In the genomic region with DNA sequence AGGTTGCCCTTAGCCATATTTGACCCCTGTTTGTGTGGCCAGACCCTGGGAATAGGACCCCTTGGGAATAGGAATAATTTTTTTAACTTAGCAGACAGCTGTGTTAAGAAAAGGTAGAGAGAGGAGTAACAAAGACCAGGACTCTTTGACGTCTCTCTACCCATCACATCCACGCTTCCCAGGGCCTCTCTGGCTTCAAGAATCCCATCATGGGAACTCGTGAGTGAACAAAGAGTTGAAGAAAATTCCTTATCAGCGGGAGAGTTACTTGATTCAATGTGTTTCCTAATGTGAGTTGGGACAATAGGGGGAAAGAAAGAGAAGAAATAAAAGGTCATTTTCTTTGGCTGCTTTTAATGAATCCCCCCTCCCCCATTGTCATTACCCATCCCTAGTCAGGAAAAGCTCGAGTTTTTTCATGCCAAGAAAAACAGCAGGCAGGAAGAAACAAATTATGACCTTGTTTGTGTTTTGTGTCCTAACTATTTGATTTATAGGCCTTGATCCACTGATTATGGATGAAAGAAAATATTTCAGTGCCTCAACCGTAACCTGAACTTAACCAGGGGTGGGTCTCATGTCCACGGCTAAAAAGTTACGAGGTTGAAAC, we compare ENCODE assay signal across 14 mouse cellular contexts. TPM values are rescaled to one million over a fixed set of nuclear protein-coding genes. Genes with fewer than 3 reads are reported as not detected.
DNase-seq lines count a peak whose midpoint lies in the region; ATAC-seq and TF ChIP-seq lines count a peak whose summit lies in the region.
"Had no signal": no experiment of that assay in that cellular context is flagged by ENCODE, and none has a peak within 500 bp of the region (broad histone marks: within the 10 kb centered on the region; RNA-seq: fewer than 3 reads in every experiment).

No protein-coding gene starts in this region.

- no peaks in the 10 kb centered on the region for H3K36me3 ChIP-seq in kidney, adult 2 months (ENCODE audit: control insufficient read depth, insufficient read depth, low read length)
- H3K36me3 ChIP-seq in testis, adult 2 months (ENCODE audit: control insufficient read depth, insufficient read depth, low read length) = no peaks in the 10 kb centered on the region
- H3K36me3 ChIP-seq: forebrain, embryonic 15.5 days; liver, embryonic 15.5 days; stomach, embryonic 15.5 days had no signal

- TF ChIP-seq POLR2A in kidney, adult 2 months (IDR thresholded peaks at IDR 0.05; ENCODE audit: low read depth, low read length) = no peak
- TF ChIP-seq POLR2A in testis, adult 2 months (IDR thresholded peaks at IDR 0.05; ENCODE audit: control insufficient read depth, low read depth, low read length) = no peak

- peaks cover 50% of the 10 kb centered on the region for H3K4me1 ChIP-seq in kidney, adult 2 months (ENCODE audit: control insufficient read depth, insufficient read depth, low read length)
- peaks cover 14% of the 10 kb centered on the region for H3K4me1 ChIP-seq in testis, adult 2 months (ENCODE audit: control insufficient read depth, insufficient read depth, low read length)
- H3K4me1 ChIP-seq: forebrain, embryonic 15.5 days had no signal

- peak overlapping the region; percentile 51 for H3K27ac ChIP-seq in gastrocnemius, adult 2 months
- peak overlapping the region; percentile 98 for H3K27ac ChIP-seq in kidney, adult 2 months (ENCODE audit: insufficient read depth, low read depth, low read length)
- H3K27ac ChIP-seq in testis, adult 2 months (ENCODE audit: control insufficient read depth, insufficient read depth, low read depth, low read length) = peak overlapping the region; percentile 24; the same call in 1 of the 2 replicates
- H3K27ac ChIP-seq: forebrain, embryonic 15.5 days; liver, embryonic 15.5 days; stomach, embryonic 15.5 days had no signal

- no peak overlapping the region for H3K4me3 ChIP-seq in gastrocnemius, adult 2 months
- no peak overlapping the region for H3K4me3 ChIP-seq in kidney, adult 2 months (ENCODE audit: insufficient read depth, low read depth, low read length)
- no peak overlapping the region for H3K4me3 ChIP-seq in testis, adult 2 months (ENCODE audit: control insufficient read depth, low read depth, low read length)
- H3K4me3 ChIP-seq: forebrain, embryonic 15.5 days; liver, embryonic 15.5 days; stomach, embryonic 15.5 days had no signal

- no peak for ATAC-seq in megakaryocyte-erythroid progenitor cell, adult 5-6 weeks (replicated peaks; ENCODE audit: low FRiP score, low TSS enrichment, poor library complexity, severe bottlenecking)
- ATAC-seq in megakaryocyte progenitor cell, adult 5-6 weeks (replicated peaks; ENCODE audit: poor library complexity) = no peak
- ATAC-seq: forebrain, embryonic 15.5 days had no signal

- 39% methylated on average over 8 of the region's 8 CpGs for WGBS in kidney, adult 2 months

- no peak for DNase-seq in gastrocnemius, adult 2 months
- DNase-seq in gastrocnemius, adult 18-20 months (ENCODE audit: low spot score) = no peak
- peak; percentile 80 for DNase-seq in kidney, adult 2 months
- no peak for DNase-seq in kidney, postnatal 4 days
- no peak for DNase-seq in testis, postnatal 10 days (ENCODE audit: low spot score)
- DNase-seq: gastrocnemius, postnatal 25 days; left cerebral cortex, postnatal 4 days; right cerebral cortex, postnatal 25 days had no signal

- intact Hi-C loops in gastrocnemius, adult 2 months (cut with DNase I) = no loop called here

- H3K27me3 ChIP-seq in kidney, adult 2 months (replicated peaks; ENCODE audit: control insufficient read depth, insufficient read depth, low read length) = no peaks in the 10 kb centered on the region
- H3K27me3 ChIP-seq in testis, adult 2 months (ENCODE audit: control insufficient read depth, insufficient read depth, low read length) = no peaks in the 10 kb centered on the region
- H3K27me3 ChIP-seq: forebrain, embryonic 15.5 days; liver, embryonic 15.5 days; stomach, embryonic 15.5 days had no signal

- TF ChIP-seq CTCF in gastrocnemius, adult 2 months (IDR thresholded peaks at IDR 0.05) = no peak
- TF ChIP-seq CTCF in kidney, adult 2 months (conservative IDR thresholded peaks at IDR 0.05; ENCODE audit: insufficient read depth, insufficient read length, low read depth, low read length) = no peak
- no peak for TF ChIP-seq CTCF in testis, adult 2 months (IDR thresholded peaks at IDR 0.05; ENCODE audit: control insufficient read depth, insufficient read depth, insufficient replicate concordance, low read depth, low read length)

RNA-seq across cellular contexts. Expression of a gene that starts 14.3 kb away (rescaled TPM):
- total RNA-seq in gastrocnemius, adult 2 months (2021) = 10 to 100 TPM; 33.2 to 36.3 TPM
- 10 to 100 TPM; 33.2 to 38.3 TPM for total RNA-seq in gastrocnemius, adult 18-20 months (2021)
- polyA plus RNA-seq in kidney, adult 2 months (2012; rRNA removed) = 186 and 203 TPM in 2 replicates
- 31.2 and 31.4 TPM in 2 replicates for polyA plus RNA-seq in testis, adult 2 months (2012; rRNA removed)
- 34.9 and 35.4 TPM in 2 replicates for total RNA-seq in megakaryocyte-erythroid progenitor cell, adult 5-6 weeks (2014; fragmentation: Nextera tagmentation)
- total RNA-seq in megakaryocyte-erythroid progenitor cell, adult 5-6 weeks (2017) = 39.3 and 46.4 TPM in 2 replicates
- total RNA-seq in megakaryocyte progenitor cell, adult 5-6 weeks (2015) = 54.1 and 58.4 TPM in 2 replicates
- 61.0 and 67.1 TPM in 2 replicates for total RNA-seq in megakaryocyte progenitor cell, adult 5-6 weeks (2017)

RNA-seq across cellular contexts. Expression of a gene that starts 39.8 kb away (rescaled TPM):
- 10 to 100 TPM; 14.7 to 15.1 TPM for total RNA-seq in gastrocnemius, adult 2 months (2021)
- 10 to 100 TPM; 11.5 to 13.9 TPM for total RNA-seq in gastrocnemius, adult 18-20 months (2021)
- polyA plus RNA-seq in kidney, adult 2 months (2012; rRNA removed) = 8.7 and 12.2 TPM in 2 replicates
- 13.6 and 14.1 TPM in 2 replicates for polyA plus RNA-seq in testis, adult 2 months (2012; rRNA removed)
- 48.8 and 52.7 TPM in 2 replicates for total RNA-seq in megakaryocyte-erythroid progenitor cell, adult 5-6 weeks (2014; fragmentation: Nextera tagmentation)
- total RNA-seq in megakaryocyte-erythroid progenitor cell, adult 5-6 weeks (2017) = 25.6 and 39.7 TPM in 2 replicates
- 32.1 and 36.6 TPM in 2 replicates for total RNA-seq in megakaryocyte progenitor cell, adult 5-6 weeks (2015)
- 28.5 and 38.8 TPM in 2 replicates for total RNA-seq in megakaryocyte progenitor cell, adult 5-6 weeks (2017)

Comparison
In these comparisons a context has a peak if more than half of its experiments do, and no peak if none do; other contexts are left out.
1. H3K27ac ChIP-seq: peak in every context shown above with its lines; median percentile 98 in kidney, adult 2 months; 51 in gastrocnemius, adult 2 months; 24 in testis, adult 2 months.